Mouse (Mus musculus) G1E (cell line): Measurements from ENCODE around the gene Fbxl14.
"Not testable (repeated sequence)": the region's sequence is repeated elsewhere in the genome, so short reads cannot be mapped to it uniquely, and the experiment has no call there.

Source experiments
- CTCF ChIP-seq: IDR thresholded peaks from 2 replicates; pipeline ENCODE4 v1.5.1; 2012; ENCODE audit warnings: low read depth, low read length, inconsistent platforms, mixed read lengths
- GATA1 ChIP-seq: IDR thresholded peaks from 2 replicates; pipeline ENCODE4 v1.6.1; 2012; ENCODE audit warnings: borderline replicate concordance, low read length, inconsistent platforms, mixed read lengths
- GATA2 ChIP-seq: IDR thresholded peaks from 2 replicates; pipeline ENCODE4 v1.6.1; 2012; ENCODE audit warnings: low read depth, low read length, inconsistent platforms, borderline replicate concordance

DNA sequence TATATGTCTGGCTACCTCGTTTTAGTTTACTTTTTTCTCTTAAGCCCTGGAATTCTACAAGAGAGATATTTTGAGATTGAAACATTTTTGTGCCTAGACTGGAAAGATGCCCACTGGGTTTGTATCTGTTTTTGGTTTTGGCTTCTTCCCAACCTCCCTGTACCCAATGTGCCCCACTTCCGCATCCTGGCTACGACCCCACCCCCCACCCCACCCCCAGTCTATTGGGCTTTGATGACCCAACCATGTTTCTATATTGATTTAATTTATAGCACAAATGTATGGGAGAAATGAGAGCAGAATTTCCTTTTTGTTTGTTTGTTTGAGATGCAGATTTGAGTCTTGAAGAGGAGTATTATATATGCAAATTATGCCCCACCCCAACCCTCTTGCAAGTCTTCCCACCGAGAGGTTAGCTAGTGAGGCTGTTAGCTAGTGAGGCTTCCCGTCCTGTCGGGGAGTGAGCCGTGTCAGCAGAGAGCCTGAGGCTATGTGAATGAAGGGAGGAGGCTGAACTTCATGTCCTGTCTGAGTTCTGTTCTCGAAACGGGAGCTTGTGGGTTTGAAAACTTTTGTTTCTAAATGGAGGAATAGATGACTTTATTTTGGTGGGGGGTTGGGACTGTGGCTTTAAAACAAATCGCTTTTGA, 2.4 kb downstream of the Fbxl14 start:
- TF ChIP-seq CTCF, GATA1, GATA2: not testable (repeated sequence)
